Mouse (Mus musculus) spleen, adult 10 weeks (tissue): ENCODE measurements around the gene Epn2. TPM values are rescaled to one million over a fixed set of nuclear protein-coding genes. Genes with fewer than 3 reads are reported as not detected.

Experiments
- polyA plus RNA-seq: library from polyadenylated mRNA; stranded (reverse); fragments of 350-450 nt; fragmentation: Illumina TruSeq; extraction: RNeasy Lipid Tissue Mini Kit (QIAGEN cat#74804); gene quantifications from one replicate; pipeline ENCODE4 v1.2.3, GENCODE M21; 2015; ENCODE audit warnings: low replicate concordance; ENCODE audit not compliant: insufficient read depth

Epn2 gene
- polyA plus RNA-seq = 14.1 TPM

GRCm38 (mm10) chr11:61578983-61579877, at the start of gene Epn2:
Epn2 (minus strand) TSS chr11:61579687.

GRCm38 (mm10) chr11:61504713-61505257, 74.7 kb downstream of the Epn2 start, which contains the start of gene B9d1:
B9d1 (plus strand) TSS chr11:61505144.

GRCm38 (mm10) chr11:61494129-61494997, 85.1 kb downstream of the Epn2 start, which contains the start of gene Mapk7:
Mapk7 (minus strand) TSS chr11:61494406.

GRCm38 (mm10) chr11:61484613-61485540, 94.6 kb downstream of the Epn2 start, which contains the start of gene Mfap4:
Mfap4 (plus strand) TSS chr11:61485431.

Other genes with a start within 250 kb of the Epn2 start
- gene Slc47a2, start 236.8 kb downstream of the Epn2 start, polyA plus RNA-seq = not detected
- not detected for gene Slc47a1, start 201.3 kb downstream of the Epn2 start, polyA plus RNA-seq
- gene Rnf112, start 125.6 kb downstream of the Epn2 start, polyA plus RNA-seq = not detected
- 8.8 TPM for gene Mfap4, start 94.3 kb downstream of the Epn2 start, polyA plus RNA-seq
- gene Mapk7, start 85.3 kb downstream of the Epn2 start, polyA plus RNA-seq = 11.6 TPM
- gene B9d1, start 74.5 kb downstream of the Epn2 start, polyA plus RNA-seq = 1.3 TPM
- 127 TPM for gene Grap, start 73.6 kb upstream of the Epn2 start, polyA plus RNA-seq
- gene Fam83g, start 104.4 kb upstream of the Epn2 start, polyA plus RNA-seq = 0.54 TPM
- gene Slc5a10, start 141.1 kb upstream of the Epn2 start, polyA plus RNA-seq = not detected
- gene Prpsap2, start 182.4 kb upstream of the Epn2 start, polyA plus RNA-seq = 67.0 TPM